Comparison of ENCODE assay signal across 22 mouse cellular contexts in the genomic region with DNA sequence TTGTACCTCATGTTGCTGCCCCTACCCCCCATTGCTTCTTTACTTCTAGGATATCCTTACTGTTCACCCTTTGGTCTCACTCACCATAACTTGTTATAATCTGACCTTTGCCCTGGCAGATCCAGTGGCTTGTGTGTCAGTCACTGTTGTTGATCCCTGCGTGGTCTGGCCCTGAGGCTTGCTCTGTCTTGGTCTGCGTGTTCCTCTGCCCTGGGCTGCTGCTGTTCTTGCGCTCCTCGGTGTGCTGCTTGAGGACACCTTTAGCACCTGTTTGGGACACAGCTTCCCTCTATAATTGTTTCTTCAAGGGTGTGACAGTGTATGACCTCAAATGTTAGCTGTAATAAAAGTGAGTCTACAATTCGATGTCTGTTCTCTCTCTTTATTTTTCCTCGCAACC.
"Had no signal": no experiment of that assay in that cellular context is flagged by ENCODE, and none has a peak within 500 bp of the region (broad histone marks: within the 10 kb centered on the region; RNA-seq: fewer than 3 reads in every experiment).

No protein-coding gene starts in this region.

- DNase-seq: liver, embryonic 13.5 days; liver, postnatal 0 days; lung, adult 2 months; lung, postnatal 14 days; lung, postnatal 36 days; midbrain, embryonic 14.5 days; retina, postnatal 1 day; right cerebral cortex, adult 18-20 months; right cerebral cortex, postnatal 25 days; right cerebral cortex, postnatal 4 days; thymus, postnatal 25 days; thymus, postnatal 4 days had no signal

- H3K9ac ChIP-seq: liver, embryonic 13.5 days; liver, embryonic 15.5 days; liver, postnatal 0 days; lung, embryonic 15.5 days; midbrain, embryonic 12.5 days; neural tube, embryonic 13.5 days; neural tube, embryonic 15.5 days; stomach, embryonic 15.5 days had no signal

- H3K36me3 ChIP-seq: liver, embryonic 13.5 days; lung, embryonic 15.5 days; neural tube, embryonic 15.5 days; stomach, embryonic 15.5 days had no signal

- H3K4me1 ChIP-seq: liver, embryonic 15.5 days; midbrain, embryonic 12.5 days; neural tube, embryonic 13.5 days; stomach, embryonic 15.5 days had no signal

- H3K9me3 ChIP-seq: liver, embryonic 13.5 days; liver, embryonic 15.5 days; lung, embryonic 15.5 days; midbrain, embryonic 12.5 days; neural tube, embryonic 13.5 days; neural tube, embryonic 15.5 days; stomach, embryonic 15.5 days had no signal

- H3K4me2 ChIP-seq: liver, embryonic 13.5 days; liver, embryonic 15.5 days; lung, embryonic 15.5 days; midbrain, embryonic 12.5 days; neural tube, embryonic 13.5 days; neural tube, embryonic 15.5 days; stomach, embryonic 15.5 days had no signal

- H3K27me3 ChIP-seq: liver, embryonic 13.5 days; liver, embryonic 15.5 days; lung, embryonic 15.5 days; midbrain, embryonic 12.5 days; neural tube, embryonic 13.5 days; neural tube, embryonic 15.5 days; stomach, embryonic 15.5 days had no signal

- H3K4me3 ChIP-seq: liver, embryonic 13.5 days; liver, embryonic 15.5 days; lung, embryonic 15.5 days; midbrain, embryonic 12.5 days; myocyte; neural tube, embryonic 13.5 days; neural tube, embryonic 15.5 days; stomach, embryonic 15.5 days had no signal

- H3K27ac ChIP-seq: liver, embryonic 13.5 days; liver, embryonic 15.5 days; lung, embryonic 15.5 days; midbrain, embryonic 12.5 days; neural tube, embryonic 13.5 days; neural tube, embryonic 15.5 days; stomach, embryonic 15.5 days; stomach, postnatal 0 days had no signal

- ATAC-seq: liver, postnatal 0 days; lung, postnatal 0 days; midbrain, embryonic 16.5 days had no signal
